Mouse (Mus musculus): ENCODE data around the gene Nol10.
A peak's percentile ranks its signal among the peaks of the same experiment; 100 is the strongest.

The Nol10 gene

GRCm38 (mm10) chr12:17411242-17411641 lies 63.0 kb downstream of the Nol10 start:
- no peak for DNase-seq (ENCODE audit: low spot score)

- DNase-seq (ENCODE audit: low spot score) = no peak
Observed at GRCm38 (mm10) chr12:17411797-17412526, 63.7 kb downstream of the Nol10 start.

- DNase-seq (ENCODE audit: low spot score) = no peak
Observed at GRCm38 (mm10) chr12:17414734-17415133, 66.5 kb downstream of the Nol10 start.

GRCm38 (mm10) chr12:17420168-17420810 lies 72.0 kb downstream of the Nol10 start:
- no peak for DNase-seq (ENCODE audit: low spot score)

- no peak for DNase-seq (ENCODE audit: low spot score)
Observed at GRCm38 (mm10) chr12:17425254-17426169, 77.3 kb downstream of the Nol10 start.

GRCm38 (mm10) chr12:17426735-17427134 lies 78.5 kb downstream of the Nol10 start:
- no peak for DNase-seq (ENCODE audit: low spot score)

- DNase-seq (ENCODE audit: low spot score) = no peak
Observed at GRCm38 (mm10) chr12:17430578-17430977, 82.3 kb downstream of the Nol10 start.

GRCm38 (mm10) chr12:17431166-17431565 lies 82.9 kb downstream of the Nol10 start:
- no peak for DNase-seq (ENCODE audit: low spot score)

GRCm38 (mm10) chr12:17431812-17432332 lies 83.6 kb downstream of the Nol10 start:
- no peak for DNase-seq (ENCODE audit: low spot score)

GRCm38 (mm10) chr12:17433712-17434111 lies 85.5 kb downstream of the Nol10 start:
- no peak for DNase-seq (ENCODE audit: low spot score)

GRCm38 (mm10) chr12:17436471-17436870 lies 88.2 kb downstream of the Nol10 start:
- DNase-seq (ENCODE audit: low spot score) = no peak

- no peak for DNase-seq (ENCODE audit: low spot score)
Observed at GRCm38 (mm10) chr12:17440251-17440651, 92.0 kb downstream of the Nol10 start.

GRCm38 (mm10) chr12:17441495-17441894 lies 93.2 kb downstream of the Nol10 start:
- no peak for DNase-seq (ENCODE audit: low spot score)

- no peak for DNase-seq (ENCODE audit: low spot score)
Observed at GRCm38 (mm10) chr12:17444406-17444805, 96.1 kb downstream of the Nol10 start.

GRCm38 (mm10) chr12:17445251-17445650 lies 97.0 kb downstream of the Nol10 start:
- DNase-seq (ENCODE audit: low spot score) = no peak

- no peak for DNase-seq (ENCODE audit: low spot score)
Observed at GRCm38 (mm10) chr12:17448781-17449180, 100.5 kb downstream of the Nol10 start.

GRCm38 (mm10) chr12:17449661-17450091 lies 101.4 kb downstream of the Nol10 start:
- DNase-seq (ENCODE audit: low spot score) = no peak

GRCm38 (mm10) chr12:17450503-17450902 lies 102.2 kb downstream of the Nol10 start:
- no peak for DNase-seq (ENCODE audit: low spot score)

- DNase-seq (ENCODE audit: low spot score) = no peak
Observed at GRCm38 (mm10) chr12:17450908-17451307, 102.7 kb downstream of the Nol10 start.

GRCm38 (mm10) chr12:17452273-17452672 lies 104.0 kb downstream of the Nol10 start:
- peak; percentile 9 for DNase-seq (ENCODE audit: low spot score)

- DNase-seq (ENCODE audit: low spot score) = peak; percentile 35
Observed at GRCm38 (mm10) chr12:17453918-17454317, 105.7 kb downstream of the Nol10 start.

- peak; percentile 27 for DNase-seq (ENCODE audit: low spot score)
Observed at GRCm38 (mm10) chr12:17455096-17455495, 106.8 kb downstream of the Nol10 start.
